Mouse (Mus musculus) left cerebral cortex, adult 2 months (tissue): Measurements from ENCODE around the gene Slc50a1. TPM values are rescaled to one million over a fixed set of nuclear protein-coding genes. Genes with fewer than 3 reads are reported as not detected.
A peak's percentile ranks its signal among the peaks of the same experiment; 100 is the strongest.

Experiments
- DNase-seq, 2 experiments: peaks; one replicate each; pipeline ENCODE4 v3.0.0; 2021 to 2022; ENCODE audit warnings: low spot score in 2 of 2, mixed read lengths in 1 of 2; ENCODE audit errors: extremely low spot score in 1 of 2
- H3K27ac ChIP-seq: fragments of 200-600 bp; 2 replicates; pipeline ENCODE4 v1.8.1; 2022
- H3K4me3 ChIP-seq: fragments of 200-600 bp; 2 replicates; pipeline ENCODE4 v1.8.1; 2022
- CTCF ChIP-seq: fragments of 200-600 bp; IDR thresholded peaks from 2 replicates; pipeline ENCODE4 v1.8.1; 2022; ENCODE audit warnings: antibody characterized with exemption, mild to moderate bottlenecking, moderate library complexity
- intact Hi-C: fragments of 180-260 bp; cut with DNase I; formaldehyde crosslinking; loops from one replicate; pipeline ENCODE4 v1.15.1; 2025
- total RNA-seq, 2 experiments: library from RNA; stranded (reverse); gene quantifications; 2 replicates each; pipeline ENCODE4 v1.2.3; 2021

The Slc50a1 gene
- total RNA-seq, 2 experiments from 2014 or later = 36.0 to 38.6 TPM

GRCm38 (mm10) chr3:89242331-89242895 is 28.0 kb downstream of the Slc50a1 start:
- peak; percentile 81 for TF ChIP-seq CTCF
- peak in 1 of 2 experiments; percentile 58 for DNase-seq
- intact Hi-C loops = loop anchor here (2.0 kb wide), 1 partner anchor 14 kb away; the partner anchor contains the start of gene Muc1
- no peak overlapping the region for H3K27ac ChIP-seq
- no peak overlapping the region; the same call in 1 of the 2 replicates for H3K4me3 ChIP-seq

- intact Hi-C loops = no loop called here
- TF ChIP-seq CTCF = no peak
- Histone ChIP-seq H3K27ac (peak overlapping the region; percentile 15; the same call in 1 of the 2 replicates), H3K4me3 (no peak overlapping the region)
- DNase-seq = no peak
Observed at GRCm38 (mm10) chr3:89238494-89238893, 31.9 kb downstream of the Slc50a1 start.

GRCm38 (mm10) chr3:89237682-89238081 is 32.7 kb downstream of the Slc50a1 start:
- Histone ChIP-seq H3K4me3 (no peak overlapping the region), H3K27ac (no peak overlapping the region)
- intact Hi-C loops = no loop called here
- TF ChIP-seq CTCF = no peak
- no peak for DNase-seq

- no peak for TF ChIP-seq CTCF
- no peak overlapping the region for H3K4me3 ChIP-seq
- intact Hi-C loops = no loop called here
- H3K27ac ChIP-seq = no peak overlapping the region
- no peak for DNase-seq
Observed at GRCm38 (mm10) chr3:89236516-89236915, 33.9 kb downstream of the Slc50a1 start.

- no peak for DNase-seq
- no peak overlapping the region for H3K4me3 ChIP-seq
Observed at GRCm38 (mm10) chr3:89233562-89234110, 36.7 kb downstream of the Slc50a1 start.

GRCm38 (mm10) chr3:89232614-89233013 is 37.8 kb downstream of the Slc50a1 start:
- no peak overlapping the region for H3K4me3 ChIP-seq
- no peak for TF ChIP-seq CTCF
- no peak for DNase-seq
- no peak overlapping the region for H3K27ac ChIP-seq
- intact Hi-C loops = no loop called here

More at GRCm38 (mm10) chr3:89233562-89234110, 36.7 kb downstream of the Slc50a1 start:
- no peak for TF ChIP-seq CTCF
- H3K27ac ChIP-seq = no peak overlapping the region
- intact Hi-C loops = no loop called here

- intact Hi-C loops = no loop called here
- Histone ChIP-seq H3K27ac (no peak overlapping the region), H3K4me3 (no peak overlapping the region)
- no peak for DNase-seq
- no peak for TF ChIP-seq CTCF
Observed at GRCm38 (mm10) chr3:89231772-89232275, 38.5 kb downstream of the Slc50a1 start.

- intact Hi-C loops = no loop called here
- Histone ChIP-seq H3K27ac (no peak overlapping the region), H3K4me3 (no peak overlapping the region)
- TF ChIP-seq CTCF = no peak
- DNase-seq = no peak
Observed at GRCm38 (mm10) chr3:89231345-89231744, 39.0 kb downstream of the Slc50a1 start.

GRCm38 (mm10) chr3:89230561-89230960 is 39.8 kb downstream of the Slc50a1 start:
- Histone ChIP-seq H3K4me3 (no peak overlapping the region), H3K27ac (no peak overlapping the region)
- no peak for DNase-seq
- intact Hi-C loops = no loop called here
- no peak for TF ChIP-seq CTCF

- Histone ChIP-seq H3K4me3 (no peak overlapping the region), H3K27ac (no peak overlapping the region)
- no peak for DNase-seq
- intact Hi-C loops = loop anchor here (2.0 kb wide), 1 partner anchor 14 kb away; no protein-coding TSS in a partner anchor
- no peak for TF ChIP-seq CTCF
Observed at GRCm38 (mm10) chr3:89229276-89229675, 41.1 kb downstream of the Slc50a1 start.

- no peak for TF ChIP-seq CTCF
- Histone ChIP-seq H3K27ac (peak within 1 kb of the TSS; percentile 82), H3K4me3 (peak within 1 kb of the TSS; percentile 53)
- DNase-seq = peak in 1 of 2 experiments; percentile 9
- intact Hi-C loops = loop anchor here (2.0 kb wide), 1 partner anchor 14 kb away; no protein-coding TSS in a partner anchor
Observed at GRCm38 (mm10) chr3:89228836-89229235, 41.5 kb downstream of the Slc50a1 start, which contains the start of gene Muc1. TSS of gene Muc1 (plus strand) at chr3:89229057.

GRCm38 (mm10) chr3:89228180-89228549 is 42.2 kb downstream of the Slc50a1 start:
- peak; percentile 81 to 91 for DNase-seq
- 0 out of 2 replicates have a peak overlapping the region, but pooled peaks have one; percentile 65 for H3K27ac ChIP-seq
- intact Hi-C loops = loop anchor here (2.0 kb wide), 1 partner anchor 15 kb away; no protein-coding TSS in a partner anchor
- peak overlapping the region; percentile 53 for H3K4me3 ChIP-seq
- TF ChIP-seq CTCF = peak; percentile 97
